Mouse (Mus musculus) telencephalon, adult 2 months (tissue): ENCODE measurements around the gene Efhd1.

ENCODE experiments used
- DNase-seq: peaks from one replicate; pipeline ENCODE4 v3.0.0-alpha.2; 2011; ENCODE audit warnings: low read depth, low spot score

Gene Efhd1

GRCm38 (mm10) chr1:87270204-87270603, 6.0 kb downstream of the Efhd1 start:
- no peak for DNase-seq

- DNase-seq, result no peak
These were observed 6.7 kb downstream of the Efhd1 start for GRCm38 (mm10) chr1:87270641-87271467.

DNA sequence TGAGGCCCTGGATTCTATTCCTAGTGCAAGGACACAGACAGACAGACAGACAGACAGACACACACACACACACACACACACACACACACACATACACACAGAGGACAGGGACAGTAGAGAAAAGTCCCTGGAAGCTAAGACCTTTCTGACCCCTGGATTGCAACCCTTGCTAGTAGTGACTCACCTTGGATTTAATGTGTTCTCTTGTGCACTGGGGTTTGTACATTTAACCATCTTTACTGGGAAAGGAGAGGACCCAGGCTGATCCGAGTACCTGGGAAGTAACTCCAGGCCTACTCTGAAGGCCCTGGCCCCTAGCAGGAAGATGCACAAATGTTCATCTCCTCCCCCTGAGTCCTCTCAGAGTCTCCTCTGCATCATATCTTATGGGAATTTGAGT, 7.4 kb downstream of the Efhd1 start:
- DNase-seq, result no peak

DNA sequence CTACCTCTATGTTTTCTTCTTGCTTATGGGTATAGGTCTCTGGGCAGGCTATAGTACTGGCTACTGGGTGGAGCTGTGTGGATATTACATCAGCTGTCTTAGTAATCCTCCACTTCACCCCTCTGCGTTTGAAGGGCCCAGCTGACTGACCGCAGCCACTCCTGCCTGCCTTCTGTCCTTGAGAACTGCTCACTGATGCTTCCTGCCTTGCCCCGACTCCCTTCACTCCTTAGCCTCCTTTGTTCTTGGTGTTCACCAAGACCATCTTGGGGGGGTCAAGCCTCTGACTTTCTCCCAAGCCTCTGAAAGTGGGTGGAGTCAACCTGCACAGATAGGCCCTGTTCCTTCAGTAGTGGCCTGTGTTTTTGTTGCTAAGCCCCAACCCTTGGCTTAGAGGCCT, 8.3 kb downstream of the Efhd1 start:
- no peak for DNase-seq

DNA sequence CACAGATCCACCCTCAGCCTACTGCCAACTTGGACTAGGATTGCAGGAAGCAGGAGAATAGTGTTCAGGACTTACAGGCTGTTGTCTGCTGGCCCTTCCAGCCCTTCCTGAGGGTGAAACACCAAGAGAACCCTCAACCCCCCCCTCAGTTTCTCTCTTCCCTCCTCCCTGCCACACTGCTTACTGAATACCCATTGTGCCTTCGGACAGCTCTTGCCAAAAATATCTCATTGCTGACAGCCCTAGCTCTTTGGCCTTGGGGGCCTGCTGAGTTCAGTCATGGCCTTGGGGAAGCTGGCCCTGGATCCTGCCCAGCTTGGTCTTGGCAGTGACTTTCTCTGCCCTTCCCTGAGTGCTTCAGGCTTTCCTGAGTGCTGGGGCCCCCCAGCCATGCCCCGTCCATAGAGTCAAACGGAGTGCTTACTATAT, 9.4 kb downstream of the Efhd1 start:
- DNase-seq, result peak; percentile 62

GRCm38 (mm10) chr1:87274134-87274533, 10.0 kb downstream of the Efhd1 start:
- DNase-seq, result no peak

DNA sequence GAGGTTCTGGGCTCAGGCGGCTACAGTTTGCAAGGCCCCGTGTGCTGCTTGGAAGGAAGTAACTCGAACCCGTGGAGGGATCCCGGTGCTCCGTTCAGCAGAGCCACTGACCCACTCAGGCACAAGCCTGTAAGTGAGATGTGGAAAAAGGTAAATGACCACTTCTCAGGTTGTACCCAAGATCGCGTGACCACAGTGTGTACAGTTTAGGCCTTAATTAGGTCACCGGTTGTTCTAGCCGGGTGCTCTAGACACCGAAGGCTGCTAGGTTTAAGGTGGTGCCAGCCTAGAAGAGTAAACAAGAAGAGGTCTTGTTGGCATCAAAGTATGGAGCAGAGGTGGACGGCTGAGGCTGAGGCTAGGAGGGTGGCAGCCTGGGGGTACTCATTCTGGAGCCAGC, 11.0 kb downstream of the Efhd1 start:
- DNase-seq, result no peak

- no peak for DNase-seq
These were observed 11.9 kb downstream of the Efhd1 start for GRCm38 (mm10) chr1:87276056-87276455.

DNA sequence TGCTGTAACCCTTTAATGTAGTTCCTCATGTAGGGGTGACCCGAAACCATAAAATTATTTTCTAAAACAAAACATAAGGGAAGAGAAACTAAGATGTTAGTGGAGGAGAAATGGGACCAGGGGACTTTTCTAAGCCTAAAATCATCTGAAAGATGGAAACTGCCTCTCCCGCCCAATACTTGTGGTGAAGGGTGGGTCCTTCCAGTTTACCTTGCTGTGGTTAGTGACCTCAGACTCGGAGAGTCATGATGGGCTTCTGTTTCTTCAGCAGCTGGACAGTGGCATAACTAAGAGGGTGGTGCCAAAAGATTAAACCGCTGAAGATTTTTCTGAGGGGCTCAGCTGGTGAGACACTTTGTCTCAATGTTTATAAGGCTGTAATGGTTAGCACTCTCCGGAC, 16.1 kb downstream of the Efhd1 start:
- DNase-seq, result no peak

DNA sequence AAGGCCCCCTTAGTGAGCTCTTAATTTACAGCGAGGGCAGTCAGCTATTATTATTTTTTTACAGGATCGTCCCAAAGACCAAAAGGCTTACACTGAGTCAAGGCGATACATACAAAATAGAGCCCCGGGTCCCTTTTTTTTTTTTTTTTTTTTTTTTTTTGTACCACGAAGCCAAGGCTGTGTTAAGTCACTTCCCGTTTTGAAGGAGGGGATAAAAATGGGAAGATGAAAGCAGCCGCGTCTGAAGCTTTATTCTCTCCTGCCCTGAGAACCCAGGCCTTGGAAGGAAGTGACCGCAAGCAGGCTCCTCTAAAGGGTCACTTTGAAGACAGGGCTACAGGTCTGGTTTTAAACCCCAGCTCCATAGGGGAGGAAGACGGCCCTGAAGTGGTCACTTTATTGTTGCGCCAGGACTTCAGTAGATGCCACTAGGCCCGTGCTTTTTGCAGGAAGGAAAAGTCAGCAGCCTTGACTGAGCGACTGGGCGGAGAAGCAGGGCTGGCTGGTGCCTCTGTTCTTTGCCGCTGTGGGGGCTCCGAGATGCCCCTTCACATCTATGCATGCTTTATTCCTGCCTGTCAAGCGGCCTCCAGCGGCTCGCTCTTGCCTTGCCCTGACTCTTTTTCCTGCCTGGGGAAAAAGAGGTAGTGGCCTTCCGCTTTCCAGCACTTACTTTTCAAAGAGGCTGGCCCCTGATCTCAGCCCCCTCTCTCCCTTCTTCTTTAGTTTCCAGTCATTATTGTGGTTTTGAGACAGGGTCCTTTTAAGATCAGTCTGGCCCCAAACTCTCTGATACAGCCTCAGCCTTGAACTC, 17.6 kb downstream of the Efhd1 start:
- no peak for DNase-seq

DNA sequence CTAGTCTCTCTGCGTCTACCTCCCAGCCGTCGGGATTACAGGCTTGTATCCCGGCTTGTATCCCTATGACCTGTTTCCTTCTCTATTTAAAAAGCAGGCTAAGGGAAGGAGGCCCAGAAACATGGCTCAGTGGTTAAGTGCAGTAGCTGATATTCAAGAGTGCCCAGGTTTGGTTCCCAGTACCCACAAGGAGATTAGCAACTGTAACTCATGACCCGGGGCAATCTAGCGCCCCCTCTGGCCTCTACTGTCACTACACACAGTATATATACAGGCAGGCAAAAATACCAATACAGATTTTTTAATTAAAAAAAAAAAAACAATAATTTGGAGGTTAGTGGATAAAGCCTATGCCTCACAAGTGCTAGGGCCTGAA, 18.2 kb downstream of the Efhd1 start:
- DNase-seq, result no peak

DNA sequence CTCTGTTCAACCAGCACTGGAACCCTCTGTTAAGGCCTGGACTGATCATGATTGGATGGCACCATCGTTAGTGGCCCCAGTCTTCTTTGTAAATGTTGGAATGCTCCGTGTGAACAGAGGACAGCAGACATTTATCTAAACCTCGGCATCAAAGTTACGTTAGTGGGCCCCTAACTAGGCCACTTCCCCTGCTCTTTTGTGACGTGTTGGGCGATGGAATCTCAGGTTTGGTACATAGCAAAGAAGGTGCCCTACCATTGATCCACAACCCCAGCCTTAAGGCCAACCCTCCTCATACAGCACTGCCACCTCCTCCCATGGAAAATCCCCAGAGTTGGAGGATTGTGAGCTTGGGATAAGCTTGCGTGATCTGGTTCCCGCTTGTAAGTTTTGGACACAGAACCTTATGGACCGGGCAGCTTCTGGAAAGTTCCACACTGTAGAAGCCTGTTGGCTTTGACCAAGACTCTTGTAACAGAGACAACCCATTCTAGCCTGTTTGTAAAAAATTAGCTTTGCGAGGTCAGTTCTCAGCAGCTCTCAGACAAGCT, 19.3 kb downstream of the Efhd1 start:
- no peak for DNase-seq

- DNase-seq, result peak; percentile 35
These were observed 22.9 kb downstream of the Efhd1 start for GRCm38 (mm10) chr1:87287105-87287504.

GRCm38 (mm10) chr1:87291416-87291815, 27.3 kb downstream of the Efhd1 start:
- no peak for DNase-seq

- DNase-seq, result no peak
These were observed 28.4 kb downstream of the Efhd1 start for GRCm38 (mm10) chr1:87292420-87293190.

DNA sequence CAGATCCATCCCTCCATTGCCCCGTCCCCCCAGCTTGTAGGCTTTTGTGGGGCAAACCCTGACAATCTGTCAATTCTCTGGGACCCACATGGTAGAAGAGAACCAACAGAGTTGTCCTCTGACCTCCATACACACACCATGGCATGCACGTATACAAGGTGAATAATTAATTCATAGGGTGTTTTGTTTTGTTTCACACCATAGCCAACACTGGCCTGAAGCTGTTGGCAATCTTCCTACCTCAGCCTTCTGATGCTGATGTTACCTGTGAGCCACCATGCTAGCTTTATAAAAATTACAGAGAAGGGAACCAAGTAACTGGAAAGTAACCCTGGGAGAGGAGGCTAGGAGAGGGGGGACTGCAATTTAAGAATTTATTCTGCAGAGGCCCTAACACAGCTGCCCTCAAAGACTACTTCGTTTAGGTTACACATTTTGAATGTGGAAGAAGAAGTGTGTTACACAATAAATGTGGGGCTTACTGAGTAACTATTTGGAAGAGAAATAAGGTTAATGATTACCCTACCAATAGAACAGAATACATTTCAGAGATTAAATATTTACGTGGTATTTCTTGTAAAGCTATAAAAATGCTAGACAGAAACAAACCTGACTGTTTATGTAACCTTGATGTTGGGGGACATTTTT, 30.0 kb downstream of the Efhd1 start:
- no peak for DNase-seq

DNA sequence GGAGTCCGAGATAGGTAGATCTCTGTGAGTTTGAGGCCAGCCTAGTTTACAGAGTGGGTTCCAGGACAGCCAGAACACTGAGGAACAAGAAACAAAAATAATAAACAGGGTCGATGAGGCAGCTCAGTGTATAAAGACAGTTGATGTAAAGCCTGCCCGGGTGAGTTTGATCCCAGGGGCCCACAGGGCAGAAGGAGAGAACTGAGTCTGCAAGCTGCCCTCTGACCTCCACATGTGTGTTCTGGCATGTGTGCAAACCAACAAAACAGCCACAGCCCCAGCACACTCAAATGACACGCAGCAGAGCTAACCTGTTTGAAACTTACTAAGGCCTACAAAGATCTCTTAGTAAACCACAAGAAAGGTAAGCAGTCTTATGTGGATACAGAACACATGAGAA, 30.8 kb downstream of the Efhd1 start:
- no peak for DNase-seq

DNA sequence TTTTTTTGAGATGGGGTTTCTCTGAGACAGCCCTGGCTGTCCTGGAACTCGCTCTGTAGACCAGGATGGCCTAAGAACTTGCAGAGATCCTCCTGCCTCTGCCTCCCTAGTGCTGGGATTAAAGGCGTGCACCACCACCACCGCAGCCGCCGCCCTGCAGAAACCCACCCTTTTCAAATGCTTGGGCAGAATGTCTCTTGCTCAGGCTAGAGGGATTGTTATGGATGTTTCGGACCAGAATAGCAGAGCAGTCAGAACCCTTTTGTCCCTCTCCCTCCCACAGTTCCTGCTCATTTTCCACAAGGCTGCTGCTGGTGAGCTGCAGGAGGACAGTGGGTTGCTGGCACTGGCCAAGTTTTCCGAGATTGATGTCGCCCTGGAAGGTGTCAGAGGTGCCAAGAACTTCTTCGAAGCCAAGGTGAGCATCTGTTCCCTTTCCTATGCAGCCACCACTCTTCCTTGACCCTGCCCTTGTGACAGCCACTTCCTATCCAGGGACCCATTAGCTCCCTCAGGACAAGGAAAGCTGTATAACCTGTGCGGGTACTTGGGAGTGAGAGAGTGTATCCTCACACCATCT, 33.3 kb downstream of the Efhd1 start:
- no peak for DNase-seq

DNA sequence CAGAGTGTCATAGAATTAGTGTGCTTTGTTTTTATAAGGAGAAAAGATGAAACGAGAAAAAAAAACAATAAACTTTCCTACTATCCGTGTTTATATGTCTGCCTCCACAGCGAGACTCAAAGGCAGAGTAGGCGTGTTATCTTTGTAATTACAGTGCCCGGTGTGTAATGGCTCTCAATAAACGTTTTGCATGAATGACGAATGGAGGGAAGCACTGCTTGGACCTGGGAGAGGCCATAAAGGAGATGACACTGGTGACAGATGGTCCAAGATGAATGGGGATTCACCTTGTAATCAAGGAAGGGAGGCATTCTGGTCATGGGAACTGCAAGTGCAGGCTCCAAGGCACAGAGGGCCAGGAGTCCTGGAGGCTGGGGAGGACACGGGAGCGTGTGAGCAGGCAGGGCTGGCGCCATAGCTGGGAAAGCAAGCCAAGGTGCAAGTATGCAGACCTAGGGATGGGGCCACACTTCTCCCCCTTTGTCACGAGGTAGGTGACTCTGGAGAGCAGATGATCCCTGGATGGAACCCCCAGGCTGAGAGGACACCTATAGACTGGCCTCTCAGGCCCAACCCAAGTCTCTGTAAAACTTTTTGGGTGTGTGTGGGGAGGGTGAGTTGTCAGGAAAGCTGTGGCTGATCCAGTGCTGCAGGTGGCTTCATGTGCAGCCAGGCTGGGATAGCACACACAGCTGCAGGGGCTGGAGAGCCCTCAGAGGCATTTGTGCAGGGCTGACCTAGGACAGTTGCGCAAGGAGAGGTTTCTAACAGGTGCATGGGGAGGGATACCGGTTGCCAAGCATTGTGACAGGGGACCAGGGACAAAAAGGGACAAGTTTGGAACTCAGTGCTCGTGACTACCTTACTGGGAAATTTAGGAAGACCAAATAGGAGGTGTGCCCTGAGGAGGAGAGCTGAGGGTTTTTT, 36.5 kb downstream of the Efhd1 start:
- DNase-seq, result no peak

- DNase-seq, result no peak
These were observed 37.8 kb downstream of the Efhd1 start for GRCm38 (mm10) chr1:87301971-87302370.
